Mouse (Mus musculus) right cerebral cortex, postnatal 10 days (tissue): ENCODE data around the gene Iba57.

ENCODE experiments used
- DNase-seq, 2 experiments: peaks; one replicate each; pipeline ENCODE4 v3.0.0; 2021; ENCODE audit warnings: low spot score in 2 of 2

Iba57 gene

GRCm38 (mm10) chr11:59174189-59174838, 10.8 kb upstream of the Iba57 start:
- no peak for DNase-seq

- no peak for DNase-seq
These were observed 7.0 kb upstream of the Iba57 start for GRCm38 (mm10) chr11:59170549-59170948.

DNA sequence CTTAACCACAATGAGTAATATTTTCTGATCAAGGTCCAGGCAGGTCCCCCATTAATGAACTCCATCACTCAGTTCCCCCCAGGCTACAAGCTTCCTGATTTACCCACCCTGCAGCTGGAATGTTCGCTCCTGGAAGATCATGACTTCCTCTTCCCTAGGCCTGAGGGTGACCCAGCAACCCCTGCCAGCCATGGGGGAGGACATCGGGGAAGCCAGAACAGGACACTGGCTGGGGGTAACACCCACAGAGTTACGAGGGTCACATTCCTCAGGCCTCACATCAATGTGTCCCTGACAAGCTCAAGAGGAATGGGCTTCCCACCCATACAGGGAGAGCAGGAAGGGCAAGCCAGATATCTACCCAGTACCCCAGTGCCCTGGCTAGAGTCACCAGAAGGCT, 6.3 kb upstream of the Iba57 start:
- DNase-seq, result no peak

- no peak for DNase-seq
These were observed 2.2 kb upstream of the Iba57 start for GRCm38 (mm10) chr11:59165616-59166241.

GRCm38 (mm10) chr11:59164384-59164783, 845 bp upstream of the Iba57 start:
- DNase-seq, result no peak

- DNase-seq, result peak in 1 of 2 experiments; percentile 36
These were observed 890 bp downstream of the Iba57 start for GRCm38 (mm10) chr11:59162443-59163254.

DNA sequence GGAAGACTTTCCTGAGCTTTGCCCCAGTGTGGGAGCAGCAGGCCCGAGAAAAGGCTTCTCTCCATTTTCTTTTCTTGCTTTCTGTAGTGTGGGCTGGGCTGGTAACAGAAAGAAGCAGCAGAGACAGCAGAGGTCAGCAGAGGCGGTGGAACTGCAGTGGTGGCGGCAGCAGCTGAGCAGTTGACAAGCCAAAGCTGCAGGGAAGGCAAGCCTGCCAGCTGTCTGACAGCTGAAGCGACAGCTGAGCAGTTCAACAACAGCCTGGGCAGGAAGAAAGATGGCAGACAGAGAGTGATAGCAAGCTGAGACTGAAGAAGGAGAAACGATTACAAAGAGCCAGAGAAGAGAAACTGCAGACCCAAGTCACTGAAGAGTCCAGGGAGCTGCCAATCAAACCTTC, 2.1 kb downstream of the Iba57 start:
- no peak for DNase-seq

DNA sequence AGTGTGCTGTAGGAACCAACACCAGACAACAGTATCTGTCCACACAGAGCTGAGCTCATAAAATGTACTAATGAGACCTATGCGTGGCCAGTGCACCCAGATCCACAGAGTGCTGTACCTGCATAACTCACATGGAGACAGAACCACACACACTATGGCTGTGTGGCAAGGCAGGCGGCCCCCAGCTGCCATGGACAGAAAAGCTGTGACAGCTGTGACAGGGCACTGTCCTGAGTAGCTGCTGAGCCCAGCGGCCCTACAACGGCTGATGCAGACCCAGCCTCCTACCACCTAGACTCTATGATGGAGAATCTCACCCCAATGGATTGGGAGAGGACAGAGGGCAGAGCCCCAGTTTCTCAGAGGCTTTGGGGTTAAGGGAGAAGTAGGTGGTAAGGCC, 4.0 kb downstream of the Iba57 start:
- DNase-seq, result no peak

DNA sequence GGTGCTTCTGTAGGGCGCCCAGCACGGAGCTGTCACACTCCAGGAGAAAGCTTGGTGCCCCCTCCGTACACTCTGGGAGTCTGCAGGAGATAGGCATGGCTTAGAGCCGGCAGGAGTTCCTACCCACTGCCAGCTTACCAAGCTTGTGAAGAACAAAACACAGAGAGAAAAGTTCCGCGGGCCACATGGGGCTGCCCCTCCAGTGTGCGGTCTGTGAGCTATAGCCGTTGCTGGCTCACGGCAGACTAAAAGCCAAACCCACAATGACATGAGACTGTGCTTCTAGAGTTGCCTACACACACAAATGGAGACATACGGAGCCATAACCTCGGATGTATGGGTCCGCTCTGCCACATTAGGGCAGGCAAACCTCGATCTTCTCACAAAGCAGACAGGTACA, 4.4 kb downstream of the Iba57 start:
- DNase-seq, result no peak

- no peak for DNase-seq
These were observed 7.6 kb downstream of the Iba57 start for GRCm38 (mm10) chr11:59155900-59156299.

GRCm38 (mm10) chr11:59154220-59154619, 9.3 kb downstream of the Iba57 start:
- no peak for DNase-seq

DNA sequence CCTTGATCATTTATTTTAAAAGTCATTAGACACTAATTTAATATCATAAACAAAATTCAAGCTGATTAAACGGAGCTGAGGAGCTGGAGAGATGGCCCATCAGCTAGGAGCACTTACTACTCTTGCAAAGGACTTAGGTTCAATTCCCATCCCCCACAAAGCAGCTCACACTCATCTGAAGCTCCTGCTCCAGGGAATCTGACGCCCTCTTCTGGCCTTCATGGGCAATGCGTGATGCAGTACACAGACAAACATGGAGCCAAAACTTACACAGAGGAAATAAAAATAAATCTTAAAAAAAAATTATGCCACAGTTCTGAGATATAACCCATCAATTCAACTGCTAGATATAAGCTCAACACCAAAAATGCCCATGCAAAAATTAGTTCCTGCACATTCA, 11.8 kb downstream of the Iba57 start:
- DNase-seq, result no peak

- DNase-seq, result no peak
These were observed 14.2 kb downstream of the Iba57 start for GRCm38 (mm10) chr11:59149302-59149701.

DNA sequence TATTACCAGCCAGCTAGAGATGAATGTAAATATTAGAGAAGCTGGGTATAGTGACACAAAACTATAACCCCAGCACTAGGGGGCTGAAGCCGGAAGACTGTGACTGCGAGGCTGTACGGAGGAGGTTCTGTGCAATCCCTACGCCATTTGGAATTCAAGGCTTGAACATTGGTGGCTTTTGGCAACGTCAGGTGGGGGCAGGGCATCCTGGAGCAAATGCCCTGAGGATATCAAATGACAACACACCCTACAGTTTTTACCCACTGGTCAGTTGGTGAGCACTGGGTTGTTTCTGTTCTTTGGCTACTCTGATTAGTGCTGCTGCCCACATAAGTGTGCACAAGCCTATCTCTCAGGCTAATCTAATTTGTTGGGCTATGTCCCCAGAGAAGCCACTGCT, 20.6 kb downstream of the Iba57 start:
- no peak for DNase-seq

DNA sequence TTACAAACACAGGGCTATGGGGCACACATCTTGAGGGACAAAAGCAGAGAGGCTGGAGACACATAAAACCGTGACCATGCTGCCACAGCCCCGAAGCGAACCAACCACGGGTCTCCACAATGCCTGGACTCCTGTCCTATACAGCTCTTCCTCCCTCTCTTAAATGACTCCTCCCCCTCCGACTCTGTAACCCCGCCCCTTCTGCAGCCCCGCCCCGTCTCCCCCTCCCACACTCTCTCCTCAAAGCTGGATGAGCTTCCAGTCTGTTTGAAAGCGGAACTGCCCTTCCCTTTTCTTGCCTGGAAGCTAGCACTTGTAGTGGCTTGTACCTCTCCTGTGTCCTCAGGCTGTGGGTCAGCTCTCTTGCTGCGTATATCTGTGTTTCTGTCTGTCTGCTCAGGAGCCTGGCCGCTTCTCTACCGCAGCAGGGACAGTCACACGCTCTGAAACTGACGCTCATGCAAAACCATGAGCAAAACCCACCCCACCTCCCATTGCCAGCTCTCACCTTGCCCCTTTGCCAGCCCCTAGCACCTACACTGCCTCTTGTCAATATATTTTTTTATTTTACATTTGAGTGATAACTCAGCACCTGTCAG, 21.7 kb downstream of the Iba57 start:
- DNase-seq, result no peak

GRCm38 (mm10) chr11:59138537-59139486, 24.7 kb downstream of the Iba57 start:
- DNase-seq, result no peak

GRCm38 (mm10) chr11:59136994-59137706, 26.4 kb downstream of the Iba57 start:
- no peak for DNase-seq

GRCm38 (mm10) chr11:59135904-59136452, 27.6 kb downstream of the Iba57 start, which contains the start of gene Obscn:
TSS of gene Obscn (minus strand) at chr11:59136402.
- DNase-seq, result no peak

- no peak for DNase-seq
These were observed 28.3 kb downstream of the Iba57 start for GRCm38 (mm10) chr11:59135051-59135820.
